Mouse (Mus musculus) brain, embryonic 14.5 days (tissue): ENCODE measurements around the gene Polr3g. TPM values are rescaled to one million over a fixed set of nuclear protein-coding genes. Genes with fewer than 3 reads are reported as not detected.
"Not testable (repeated sequence)": the region's sequence is repeated elsewhere in the genome, so short reads cannot be mapped to it uniquely, and the experiment has no call there.

Source experiments
- DNase-seq: peaks from one replicate; pipeline ENCODE4 v3.0.0-alpha.2; 2011; ENCODE audit warnings: low read depth
- CTCF ChIP-seq: fragments of 200-500 bp; IDR thresholded peaks from 2 replicates; pipeline ENCODE4 v1.5.1; 2012; ENCODE audit warnings: inconsistent platforms, mild to moderate bottlenecking, moderate library complexity, borderline replicate concordance; ENCODE audit not compliant: insufficient read depth, insufficient read length; ENCODE audit errors: extremely low read depth
- POLR2A ChIP-seq: fragments of 200-500 bp; IDR thresholded peaks from 2 replicates; pipeline ENCODE4 v1.6.1; 2012; ENCODE audit warnings: mild to moderate bottlenecking, inconsistent platforms, borderline replicate concordance; ENCODE audit not compliant: poor library complexity, insufficient read depth, insufficient read length, severe bottlenecking; ENCODE audit errors: extremely low read depth
- polyA plus RNA-seq: library from polyadenylated mRNA; depleted of rRNA; stranded (reverse); fragments of >200 nt; gene quantifications from 2 replicates; pipeline ENCODE4 v1.2.3, GENCODE M21; 2012

The Polr3g gene
- polyA plus RNA-seq, 1 experiment, result 3.6 TPM

GRCm38 (mm10) chr13:81684258-81684657 lies 26.6 kb downstream of the Polr3g start:
- DNase-seq, result no peak
- no peak for TF ChIP-seq CTCF
- no peak for TF ChIP-seq POLR2A

- no peak for DNase-seq
- TF ChIP-seq CTCF (no peak), POLR2A (no peak)
Observed at GRCm38 (mm10) chr13:81683107-81683506, 27.7 kb downstream of the Polr3g start.

- TF ChIP-seq CTCF (no peak), POLR2A (no peak)
- no peak for DNase-seq
Observed at GRCm38 (mm10) chr13:81675333-81675732, 35.5 kb downstream of the Polr3g start.

- DNase-seq, result no peak
Observed at GRCm38 (mm10) chr13:81667713-81668112, 43.1 kb downstream of the Polr3g start.

GRCm38 (mm10) chr13:81664331-81664698 lies 46.5 kb downstream of the Polr3g start:
- TF ChIP-seq CTCF, result no peak
- TF ChIP-seq POLR2A, result no peak

More at GRCm38 (mm10) chr13:81667713-81668112, 43.1 kb downstream of the Polr3g start:
- TF ChIP-seq POLR2A, result no peak
- TF ChIP-seq CTCF, result no peak

GRCm38 (mm10) chr13:81663566-81664330 lies 47.1 kb downstream of the Polr3g start:
- TF ChIP-seq POLR2A, result no peak
- no peak for TF ChIP-seq CTCF
- DNase-seq, result peak; percentile 23

More at GRCm38 (mm10) chr13:81664331-81664698, 46.5 kb downstream of the Polr3g start:
- no peak for DNase-seq

- peak; percentile 43 for DNase-seq
- TF ChIP-seq POLR2A (no peak), CTCF (no peak)
Observed at GRCm38 (mm10) chr13:81658053-81658752, 52.6 kb downstream of the Polr3g start.

- peak; percentile 73 for TF ChIP-seq POLR2A
- no peak for TF ChIP-seq CTCF
- peak; percentile 97 for DNase-seq
Observed at GRCm38 (mm10) chr13:81657351-81658052, 53.3 kb downstream of the Polr3g start, which contains the start of gene Lysmd3. Gene Lysmd3, plus strand, starts transcription at chr13:81657663.

- no peak for TF ChIP-seq POLR2A
- TF ChIP-seq CTCF, result no peak
- DNase-seq, result no peak
Observed at GRCm38 (mm10) chr13:81657008-81657350, 53.8 kb downstream of the Polr3g start.

- TF ChIP-seq POLR2A (no peak), CTCF (no peak)
- DNase-seq, result peak; percentile 74
Observed at GRCm38 (mm10) chr13:81656091-81656850, 54.5 kb downstream of the Polr3g start.

GRCm38 (mm10) chr13:81650382-81650781 lies 60.4 kb downstream of the Polr3g start:
- not testable (repeated sequence) for DNase-seq

GRCm38 (mm10) chr13:81646348-81646747 lies 64.5 kb downstream of the Polr3g start:
- no peak for TF ChIP-seq POLR2A
- no peak for TF ChIP-seq CTCF
- DNase-seq, result no peak

- TF ChIP-seq POLR2A (no peak), CTCF (no peak)
- no peak for DNase-seq
Observed at GRCm38 (mm10) chr13:81644047-81644565, 66.7 kb downstream of the Polr3g start.
